Mouse (Mus musculus): ENCODE measurements around the gene Cpeb1.
A peak's percentile ranks its signal among the peaks of the same experiment; 100 is the strongest.
"Not testable (repeated sequence)": the region's sequence is repeated elsewhere in the genome, so short reads cannot be mapped to it uniquely, and the experiment has no call there.

Gene Cpeb1

DNA sequence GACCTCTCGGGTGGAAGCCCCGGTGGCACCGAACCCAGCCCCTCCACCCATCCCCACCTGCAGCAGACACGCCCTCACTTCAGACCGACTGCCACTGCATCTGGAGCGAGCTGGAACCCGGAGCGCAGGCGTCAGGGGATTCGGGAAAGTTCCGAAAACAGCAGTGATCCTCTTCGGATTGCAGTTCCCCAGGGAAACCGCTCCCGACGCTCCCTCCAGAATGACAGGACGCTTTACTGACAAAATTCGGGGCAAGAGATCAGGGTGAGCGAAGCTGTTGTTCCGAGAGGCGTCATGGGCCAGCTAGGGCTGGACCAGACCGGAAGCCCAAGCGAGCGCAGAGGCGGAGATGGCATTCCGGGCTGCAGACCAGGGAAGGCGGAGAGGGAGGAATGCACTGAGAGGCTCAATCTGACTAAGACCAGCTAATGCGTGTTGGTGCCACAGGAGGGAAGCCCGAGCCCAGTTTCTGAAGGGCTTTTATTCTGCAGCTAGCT lies at the start of gene Cpeb1:
Cpeb1 (minus strand) TSS at position 311 of the 497 bp plus-strand sequence.
- no peak for DNase-seq (ENCODE audit: low spot score)

DNA sequence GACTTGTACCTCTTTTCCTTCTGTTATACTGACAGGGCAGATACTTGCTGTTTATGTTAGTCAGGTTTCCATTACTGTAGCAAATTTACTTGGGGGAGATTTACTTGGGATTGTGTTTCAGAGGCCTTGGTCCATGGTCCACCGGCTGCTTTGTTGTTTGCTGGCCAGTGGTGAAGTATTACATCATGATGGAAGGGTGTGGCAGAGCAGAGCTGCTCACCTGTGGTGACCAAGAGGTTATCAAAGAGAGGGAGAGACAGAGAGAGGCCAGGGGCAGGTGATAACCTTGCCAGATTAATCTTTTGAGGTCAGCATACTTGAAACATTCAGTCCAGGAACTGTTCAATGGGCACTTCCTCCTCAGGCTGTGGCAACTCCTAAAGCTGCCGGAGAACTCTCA lies 45.8 kb upstream of the Cpeb1 start:
- DNase-seq (ENCODE audit: low spot score), result no peak

DNA sequence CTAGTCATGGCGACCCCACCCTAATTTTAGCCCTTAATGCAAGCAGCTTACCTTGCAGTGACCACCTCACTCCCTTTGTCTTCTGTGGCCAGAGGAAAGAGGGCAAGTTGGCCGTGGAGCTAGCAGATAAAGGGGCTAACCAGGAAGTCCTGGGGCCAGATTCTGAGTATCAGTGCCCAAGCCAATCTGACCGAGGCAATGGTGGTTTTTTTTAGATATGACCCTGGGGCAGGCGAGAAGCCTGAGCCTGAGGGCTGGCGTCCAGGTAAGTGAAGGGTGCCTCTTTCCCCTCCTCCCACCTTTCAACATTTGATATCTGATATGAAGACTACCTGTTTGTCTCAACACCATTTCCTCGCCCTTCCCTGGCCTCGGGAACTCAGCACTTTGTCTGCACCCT lies 42.9 kb upstream of the Cpeb1 start, which contains the start of gene BC048679:
BC048679 (minus strand) TSS at position 101 of the 400 bp plus-strand sequence.
- DNase-seq (ENCODE audit: low spot score), result no peak

DNA sequence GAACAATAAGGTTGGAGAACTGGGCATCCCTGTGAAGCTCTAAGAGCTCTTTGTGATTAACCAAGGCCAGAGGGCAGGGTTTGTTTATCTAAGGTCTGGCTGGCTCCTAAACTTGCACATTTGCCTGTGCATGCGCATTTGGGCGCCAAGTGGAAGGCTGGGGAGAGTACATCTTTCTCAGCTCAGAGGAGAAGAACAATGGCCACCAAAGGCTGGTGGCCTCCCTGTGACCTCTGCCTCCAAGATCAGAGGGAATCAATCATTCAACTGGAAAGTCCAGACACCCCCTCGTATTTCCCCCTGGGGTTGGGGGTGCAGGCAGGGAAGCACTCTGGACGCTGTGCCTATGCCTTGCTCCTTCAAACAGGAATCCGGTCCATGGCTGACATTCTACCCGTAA lies 41.9 kb upstream of the Cpeb1 start:
- DNase-seq (ENCODE audit: low spot score), result no peak

DNA sequence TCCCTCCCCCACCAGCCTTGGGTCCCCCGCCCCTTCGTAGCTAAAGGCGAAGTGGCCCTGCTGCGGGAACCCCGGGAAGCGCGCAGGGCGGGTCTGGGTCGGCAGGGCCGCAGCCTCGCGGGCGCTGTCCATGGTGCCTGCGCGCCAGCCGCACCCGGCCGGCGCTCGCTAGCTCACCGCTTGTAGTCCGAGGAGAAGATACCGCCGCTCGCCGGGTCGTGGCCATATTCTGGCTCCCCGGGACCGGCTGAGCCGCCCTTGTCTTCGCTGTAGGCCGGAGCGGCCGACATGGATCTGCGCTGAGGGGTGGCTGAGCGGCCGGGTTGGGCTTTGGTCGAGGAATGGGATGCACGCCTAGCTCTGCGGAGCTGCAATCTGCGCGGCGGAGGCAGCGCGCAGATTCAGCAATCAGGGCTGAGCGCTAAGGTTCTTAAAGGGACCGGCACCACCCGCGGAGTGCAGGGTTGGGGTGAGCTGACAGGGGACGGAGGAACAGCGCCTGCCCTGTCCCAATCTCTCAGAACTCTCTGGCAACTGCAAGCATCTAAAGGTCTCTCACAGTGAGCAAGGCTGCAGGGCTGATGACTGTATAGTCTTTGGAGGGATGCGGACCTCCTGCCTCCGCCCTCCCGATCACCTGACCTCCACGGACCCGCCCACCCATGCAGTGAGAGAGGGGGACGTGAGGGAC lies 38.2 kb upstream of the Cpeb1 start, which contains the start of gene Ap3b2:
Ap3b2 (minus strand) TSS at position 595 of the 691 bp plus-strand sequence.
- peak; percentile 39 for DNase-seq (ENCODE audit: low spot score)

DNA sequence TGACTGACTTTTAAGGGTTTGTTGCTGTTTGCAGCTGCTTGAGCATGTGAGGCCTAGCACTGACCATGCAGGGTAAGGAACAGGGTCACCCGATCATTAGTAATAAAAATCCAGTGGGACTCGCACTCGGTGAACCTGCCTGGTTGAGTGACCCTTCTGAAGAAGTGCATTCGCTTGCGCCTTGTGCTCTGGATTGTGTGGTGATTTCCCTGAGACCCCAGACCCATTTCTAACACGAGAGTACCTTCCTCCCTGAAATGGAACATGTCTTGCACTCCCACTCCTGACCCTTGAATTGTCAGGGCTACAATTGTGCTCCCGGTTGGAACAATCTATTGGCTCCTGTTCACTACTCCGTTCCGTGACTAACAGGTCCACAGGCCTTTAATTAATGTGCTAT lies 37.4 kb upstream of the Cpeb1 start:
- DNase-seq (ENCODE audit: low spot score), result no peak

DNA sequence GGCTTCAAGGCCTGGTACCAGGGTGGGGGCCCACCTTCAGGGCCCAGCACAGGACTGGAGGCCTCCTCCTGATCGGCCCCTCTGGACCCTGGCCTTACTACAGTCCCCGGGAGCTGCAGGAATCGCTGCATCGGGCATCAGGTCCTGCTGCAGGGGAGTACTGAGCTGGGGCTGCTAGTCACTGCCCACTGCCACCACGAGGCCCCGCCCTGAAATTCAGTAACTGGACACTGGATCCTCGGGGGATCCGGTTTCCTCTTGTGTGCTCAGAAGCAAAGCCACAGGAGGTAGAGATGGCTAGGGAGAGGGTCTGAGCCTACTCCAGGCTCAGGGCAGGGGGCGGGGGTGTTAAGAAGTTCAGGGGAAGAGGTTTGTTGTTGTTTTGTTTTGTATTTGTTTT lies 34.4 kb upstream of the Cpeb1 start:
- no peak for DNase-seq (ENCODE audit: low spot score)

DNA sequence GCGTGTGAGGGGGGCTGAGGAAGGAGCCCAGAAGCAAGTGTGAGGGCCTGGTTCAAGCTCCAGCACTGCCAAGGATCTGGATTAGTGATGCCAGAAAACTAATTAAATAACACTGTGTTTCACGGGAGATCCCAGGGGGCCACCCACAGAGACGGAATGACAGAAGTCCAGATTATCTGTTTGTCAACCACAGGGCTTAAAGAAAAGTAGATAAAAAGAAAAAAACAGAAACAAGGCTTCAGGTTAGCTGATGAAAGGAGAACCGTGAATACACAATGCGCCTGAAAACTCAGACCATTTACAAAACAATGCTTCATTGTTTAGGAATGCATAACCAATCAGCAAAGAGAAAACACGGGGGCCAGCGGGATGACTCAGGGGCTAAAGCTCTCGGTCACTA lies 25.5 kb upstream of the Cpeb1 start:
- DNase-seq (ENCODE audit: low spot score), result no peak

DNA sequence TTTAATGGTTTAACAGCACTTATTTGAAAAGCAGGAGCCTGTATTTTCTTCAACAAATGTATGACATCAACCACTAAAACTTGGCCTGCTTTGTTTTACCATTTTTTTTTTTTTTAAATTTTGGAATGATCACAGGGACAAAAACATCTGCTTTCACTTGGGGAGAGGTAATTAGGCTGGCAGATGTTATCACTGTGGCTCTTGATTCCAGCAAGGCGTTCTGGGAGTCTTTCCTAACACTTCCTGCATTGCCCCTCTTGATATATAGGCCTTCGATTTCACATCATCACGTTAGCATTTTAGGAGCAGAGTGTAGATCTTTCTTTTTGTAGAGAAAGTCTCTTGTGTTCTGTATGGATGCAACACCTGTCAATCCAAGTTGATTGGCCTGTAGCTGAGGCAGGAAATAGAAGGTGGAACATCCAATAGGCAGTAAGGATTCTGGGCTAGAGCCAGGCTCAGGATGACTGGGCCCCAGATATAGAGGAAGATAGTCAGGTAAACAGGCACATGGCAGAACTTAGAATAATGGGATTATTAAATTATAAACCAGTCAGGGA lies 24.3 kb upstream of the Cpeb1 start:
- no peak for DNase-seq (ENCODE audit: low spot score)

DNA sequence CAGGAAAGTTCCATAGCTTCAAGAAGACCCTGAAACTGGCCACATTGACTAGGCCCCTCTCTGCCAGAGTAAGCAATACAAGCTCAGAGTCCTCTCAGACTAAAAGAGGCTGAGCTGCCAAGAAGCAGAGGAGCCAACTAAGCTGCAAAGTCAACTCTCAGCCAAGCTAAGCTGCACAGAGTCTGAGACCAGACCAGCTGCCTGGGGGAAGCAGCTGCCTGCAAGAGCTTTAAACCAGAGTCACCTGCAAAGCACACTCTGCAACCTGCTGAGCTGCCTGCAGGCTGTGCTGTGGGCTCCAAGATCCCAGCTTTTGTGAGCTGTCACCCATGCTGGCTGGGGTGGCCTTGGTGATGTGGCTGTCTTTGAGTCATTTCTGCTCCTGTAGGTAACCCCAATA lies 23.0 kb upstream of the Cpeb1 start:
- not testable (repeated sequence) for DNase-seq (ENCODE audit: low spot score)

DNA sequence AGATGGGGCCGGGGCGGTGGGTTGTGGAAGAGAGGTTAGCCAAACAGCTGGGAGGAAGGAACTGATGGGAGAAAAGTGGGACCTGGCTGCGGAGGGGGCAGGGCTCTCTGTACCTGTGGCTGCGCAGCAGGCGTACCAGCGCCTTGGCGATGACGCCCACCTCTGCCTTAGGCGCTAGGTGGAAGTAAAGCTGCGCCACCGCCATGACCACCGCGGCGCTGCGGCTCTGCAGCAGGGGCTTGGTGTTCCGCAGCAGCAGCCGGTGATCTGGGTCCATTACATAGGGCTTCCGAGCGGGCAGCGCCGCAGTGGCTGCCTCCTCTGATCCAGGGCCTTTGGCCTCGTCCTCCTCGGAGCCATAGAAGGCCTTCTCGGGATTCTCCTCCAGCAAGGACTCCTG lies 21.6 kb upstream of the Cpeb1 start:
- no peak for DNase-seq (ENCODE audit: low spot score)

DNA sequence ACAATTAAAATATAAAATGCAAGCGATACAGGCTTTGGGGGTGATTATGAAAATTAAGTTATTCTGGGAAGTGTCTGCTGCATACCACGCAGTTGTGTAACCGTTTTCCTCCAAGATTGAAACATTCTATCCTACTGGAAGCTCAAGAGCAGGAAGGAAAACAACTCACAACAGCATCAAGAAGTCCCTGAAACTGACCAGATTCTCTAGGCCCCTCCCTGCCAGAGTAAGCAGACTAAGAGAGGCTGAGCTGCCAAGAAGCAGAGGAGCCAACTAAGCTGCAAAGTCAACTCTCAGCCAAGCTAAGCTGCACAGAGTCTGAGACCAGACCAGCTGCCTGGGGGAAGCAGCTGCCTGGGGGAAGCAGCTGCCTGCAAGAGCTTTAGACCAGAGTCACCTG lies 20.0 kb upstream of the Cpeb1 start:
- no peak for DNase-seq (ENCODE audit: low spot score)

DNA sequence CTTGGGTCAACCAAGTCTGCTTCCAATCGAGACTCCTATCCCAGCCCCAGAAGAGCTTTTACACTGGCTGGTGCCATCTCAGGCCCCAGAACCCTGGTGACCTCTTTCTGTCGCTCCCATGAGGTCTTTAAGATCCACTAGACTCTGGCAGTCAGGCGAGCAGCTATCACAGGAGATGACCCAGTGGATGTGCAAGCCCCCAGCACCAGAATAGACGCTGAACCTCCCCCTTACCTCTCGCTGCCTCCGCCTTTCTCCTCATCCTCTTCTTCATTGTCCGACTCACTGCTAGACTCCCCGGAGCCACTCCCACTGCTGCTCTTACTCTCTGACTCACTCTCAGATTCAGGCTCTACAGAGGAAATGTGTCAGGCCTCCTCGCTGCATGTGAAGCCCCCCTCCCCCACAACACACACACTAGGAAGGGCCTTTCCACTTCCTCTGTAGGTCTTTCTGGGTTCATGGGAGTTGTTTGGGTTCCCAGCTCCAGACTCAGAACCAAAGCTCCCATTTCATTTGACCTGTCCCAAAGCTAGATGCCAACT lies 9.7 kb upstream of the Cpeb1 start:
- DNase-seq (ENCODE audit: low spot score), result no peak

DNA sequence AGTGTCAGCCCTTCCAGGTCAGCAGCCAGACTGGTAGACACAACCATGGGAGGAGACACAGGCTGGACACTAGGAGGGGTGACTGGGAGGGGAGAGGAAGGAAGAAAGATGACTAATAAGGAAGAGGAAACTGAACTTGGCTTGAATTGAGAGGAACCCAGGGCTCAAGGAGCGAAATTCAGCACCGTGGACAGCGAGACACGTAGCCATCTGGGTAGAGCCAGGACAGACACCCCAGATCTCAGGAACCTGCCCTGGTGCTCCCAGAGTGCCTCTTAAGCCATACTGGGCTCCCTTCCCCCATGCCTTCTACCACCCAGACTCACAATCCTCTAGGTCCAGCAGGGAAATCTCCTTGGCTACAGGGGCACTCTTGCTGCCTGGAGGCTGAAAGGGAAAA lies 8.9 kb upstream of the Cpeb1 start:
- DNase-seq (ENCODE audit: low spot score), result no peak

DNA sequence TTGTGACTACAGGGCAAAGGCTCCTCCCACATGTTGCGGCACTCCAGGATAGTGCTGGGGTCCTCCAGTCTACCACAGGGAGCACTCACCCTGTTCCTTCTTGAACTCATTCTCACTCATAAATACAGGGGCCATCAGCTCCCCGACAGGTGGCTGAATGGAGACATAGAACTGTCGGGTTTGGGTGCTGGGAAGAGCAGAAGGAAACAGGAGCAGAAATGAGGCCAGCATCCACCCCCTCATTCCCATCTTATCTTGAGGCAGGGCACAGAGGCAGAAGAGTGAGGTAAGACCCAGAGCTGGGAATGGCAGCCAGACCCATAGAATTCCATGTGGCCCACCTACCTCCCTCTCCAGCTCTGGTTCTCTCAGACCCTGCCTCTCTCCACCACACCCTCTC lies 7.5 kb upstream of the Cpeb1 start:
- no peak for DNase-seq (ENCODE audit: low spot score)

DNA sequence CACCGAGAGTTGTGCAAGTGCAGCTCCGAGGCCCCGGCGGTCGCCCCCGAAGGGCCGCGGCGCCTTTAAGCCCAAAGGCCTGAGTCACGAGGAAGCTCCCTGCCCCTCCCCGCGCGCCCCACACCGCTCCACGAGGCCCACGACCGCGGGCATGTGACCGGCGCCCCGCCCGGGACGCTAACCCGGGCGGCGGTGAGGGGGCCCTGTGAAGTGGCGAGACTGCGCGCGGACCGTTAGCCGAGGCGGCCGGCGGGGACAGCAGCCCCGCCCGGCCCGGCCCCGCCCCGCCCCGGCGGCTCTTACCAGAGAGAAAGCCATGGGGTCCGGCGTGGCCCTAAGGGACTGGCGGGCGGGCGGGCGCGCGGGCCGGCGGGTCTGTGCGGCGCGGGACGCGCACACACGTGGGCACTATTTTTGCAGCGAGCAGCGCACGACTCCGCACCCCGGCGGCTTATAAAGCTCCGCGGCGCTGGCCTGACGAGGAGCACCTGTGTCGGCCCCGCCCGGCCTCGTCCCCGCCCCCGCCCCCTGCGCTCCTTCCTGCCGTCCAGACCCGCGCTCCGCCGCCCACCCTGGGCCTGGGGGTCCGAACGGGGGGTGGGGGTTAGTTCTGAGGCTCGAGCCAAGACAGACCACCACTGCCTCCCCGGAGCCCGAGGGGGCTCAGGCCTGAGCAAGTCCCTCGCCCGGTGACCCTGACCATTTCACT lies 780 bp downstream of the Cpeb1 start:
- DNase-seq (ENCODE audit: low spot score), result no peak

DNA sequence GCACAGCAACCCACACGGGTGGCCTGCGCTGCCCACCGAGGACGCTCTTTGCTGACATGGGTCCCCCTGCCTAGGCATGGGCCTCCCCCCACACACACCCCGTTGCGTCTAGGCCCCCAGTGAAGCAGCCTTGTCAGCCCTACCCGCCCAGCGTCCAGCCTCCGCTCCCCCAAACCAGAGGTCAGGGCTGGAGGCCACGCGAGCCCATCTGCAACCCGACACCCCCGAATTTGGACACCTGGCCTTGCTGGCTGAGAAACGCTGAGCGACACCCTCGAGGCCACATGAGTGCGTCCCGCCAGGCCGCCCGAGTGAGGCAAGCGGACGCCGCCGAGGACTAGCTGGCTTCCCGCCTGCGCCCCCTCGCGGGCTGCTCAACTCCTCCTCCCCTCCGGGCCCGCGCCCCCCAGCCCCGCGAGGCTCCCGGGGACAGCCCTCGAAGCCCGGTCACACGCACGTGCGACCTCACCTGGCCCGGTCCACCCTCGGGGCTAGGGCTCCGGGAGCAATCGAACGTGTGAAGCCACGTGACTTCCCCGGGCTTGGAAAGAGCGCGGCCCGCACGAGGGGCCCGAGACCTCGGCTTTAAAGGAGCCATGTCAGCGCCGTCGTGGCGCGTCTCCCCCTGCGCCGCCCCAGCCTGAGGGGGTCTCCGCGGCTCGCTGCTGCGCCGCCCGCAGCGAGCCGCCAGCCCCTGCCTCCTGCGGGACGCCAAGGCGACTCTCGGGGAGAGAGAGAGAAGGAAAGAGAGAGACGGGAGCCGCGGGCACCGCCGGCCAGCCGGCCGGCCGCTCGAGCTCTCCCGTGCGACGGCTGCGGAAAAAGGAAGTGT lies 1.6 kb downstream of the Cpeb1 start:
- DNase-seq (ENCODE audit: low spot score), result no peak

DNA sequence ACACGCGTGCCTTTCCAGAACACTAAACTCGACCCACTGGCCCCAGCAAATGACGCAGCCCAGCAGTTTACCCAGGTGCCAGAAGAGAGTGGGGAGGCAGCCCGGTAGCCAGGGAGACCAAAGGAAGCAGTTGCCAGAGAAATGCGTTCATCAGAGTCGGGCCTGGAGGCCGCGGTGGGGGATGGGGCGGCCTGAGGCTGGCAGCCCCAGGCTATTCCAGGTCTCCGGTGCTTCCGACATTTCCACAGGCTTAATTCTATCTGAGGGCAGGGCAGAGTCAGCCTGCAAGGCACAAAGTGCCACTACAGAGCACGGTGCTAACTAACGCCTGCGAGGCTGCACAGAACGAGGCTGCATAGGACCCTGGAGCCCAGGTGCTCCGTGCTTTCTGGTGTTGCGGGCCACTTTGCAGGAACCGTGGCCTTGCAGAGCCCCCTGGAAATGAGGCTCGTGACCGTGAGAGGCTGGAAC lies 2.3 kb downstream of the Cpeb1 start:
- DNase-seq (ENCODE audit: low spot score), result no peak

DNA sequence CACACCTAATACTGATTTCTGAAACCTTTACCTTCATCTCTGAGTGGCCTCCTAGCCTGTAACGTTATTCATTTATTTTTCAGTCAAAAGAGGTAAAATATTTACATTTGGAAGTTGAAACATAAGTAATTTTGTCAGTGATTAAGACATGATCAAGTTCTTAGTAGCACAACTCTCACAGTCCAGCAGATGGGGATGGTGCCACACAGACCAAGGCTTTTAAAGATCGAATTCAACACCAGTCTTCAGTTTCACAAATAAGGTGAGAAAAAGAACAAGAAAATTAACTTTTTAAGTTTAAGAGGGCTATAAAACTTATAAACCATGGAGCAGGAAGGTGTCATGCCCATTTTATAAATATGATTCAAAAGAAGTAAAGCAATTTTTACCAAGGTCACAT lies 56.3 kb downstream of the Cpeb1 start:
- no peak for DNase-seq (ENCODE audit: low spot score)

DNA sequence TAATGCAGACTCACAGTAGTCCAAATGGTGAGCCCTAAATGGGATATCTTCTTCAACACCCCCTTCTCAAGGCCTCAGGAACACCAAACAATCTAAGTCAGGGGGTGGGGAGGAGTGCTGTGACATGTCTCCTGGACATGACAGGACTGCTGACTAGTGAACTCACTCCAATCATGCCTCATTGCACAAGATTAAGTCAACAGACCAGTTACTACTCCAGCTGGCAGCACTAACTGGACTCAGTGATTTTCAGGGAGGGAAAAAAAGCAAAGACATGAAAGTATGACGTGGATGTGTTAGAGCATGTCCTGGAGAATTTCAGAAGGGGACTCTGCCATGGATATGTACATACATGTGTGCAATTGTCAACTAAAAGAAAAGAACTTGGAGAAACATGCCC lies 75.9 kb downstream of the Cpeb1 start:
- no peak for DNase-seq (ENCODE audit: low spot score)

DNA sequence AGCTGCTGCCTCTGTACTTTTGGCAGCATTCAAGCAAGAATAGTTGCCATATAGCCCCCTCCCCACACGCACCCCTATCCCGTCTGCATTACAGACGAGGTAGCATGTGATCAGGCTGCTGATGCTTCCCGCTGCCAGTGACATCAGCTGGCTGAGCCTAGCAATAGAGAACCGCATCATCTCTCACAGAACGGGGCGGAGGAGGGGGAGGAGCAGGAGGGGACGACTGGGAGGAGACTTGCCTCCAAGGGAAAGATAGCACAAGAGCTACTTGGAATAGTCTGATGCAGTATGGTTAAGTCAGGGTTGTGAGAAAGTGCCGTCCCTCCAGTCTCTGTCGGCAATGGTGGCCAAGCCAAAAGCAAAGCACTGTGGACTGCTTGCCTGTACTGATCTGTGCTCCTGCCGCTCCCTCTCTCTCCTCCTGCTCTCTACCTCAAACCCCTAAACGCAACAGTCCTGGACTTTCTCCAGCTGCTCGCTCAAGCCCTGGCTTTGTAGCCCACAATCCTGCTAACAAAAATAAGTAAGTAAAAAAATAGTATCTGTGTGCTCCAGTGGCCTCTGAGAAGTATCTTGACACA lies 82.8 kb downstream of the Cpeb1 start:
- DNase-seq (ENCODE audit: low spot score), result no peak

DNA sequence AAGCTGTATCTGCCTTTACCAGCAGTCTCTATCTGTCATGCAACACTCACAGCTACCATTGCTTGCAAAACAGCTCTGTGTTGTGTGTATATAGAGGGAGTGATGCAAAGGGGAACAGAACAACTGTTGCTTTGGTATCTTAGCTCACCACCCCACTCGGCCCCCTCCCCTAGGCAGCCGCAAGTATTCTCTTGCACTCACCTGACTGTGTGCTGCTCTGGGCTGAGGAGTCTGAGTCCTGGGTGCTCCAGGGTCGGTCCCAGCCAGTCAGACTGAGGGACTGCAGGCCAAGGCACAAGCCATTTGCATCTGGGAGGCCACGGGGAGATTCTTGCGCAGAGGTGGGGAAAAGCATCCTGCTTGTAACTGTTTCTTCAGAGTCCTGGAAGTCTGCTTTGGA lies 83.5 kb downstream of the Cpeb1 start:
- DNase-seq (ENCODE audit: low spot score), result no peak

Measured in ovary, postnatal 10 days (tissue).